Mouse (Mus musculus): Measurements from ENCODE around the gene Acox1.

DNA sequence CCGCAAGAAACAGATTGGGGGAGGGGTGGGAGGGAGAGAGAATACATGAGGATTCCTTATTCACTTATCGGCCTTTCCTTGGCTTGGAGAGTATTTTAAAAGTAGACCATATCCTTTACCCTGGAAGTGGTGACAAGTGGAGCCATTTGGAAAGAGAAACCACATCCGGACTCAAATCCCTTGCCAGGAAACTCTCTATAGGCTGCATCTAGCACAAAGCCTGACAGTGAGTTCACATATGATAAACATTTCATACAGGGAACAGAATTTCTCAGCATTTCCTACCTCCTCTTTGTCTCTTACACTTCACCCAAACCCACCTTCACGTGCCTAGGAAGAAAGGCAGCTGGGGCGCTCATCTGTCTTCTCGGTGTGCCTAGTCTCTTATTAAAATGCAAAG, 31.6 kb downstream of the Acox1 start:
- TF ChIP-seq CTCF (conservative IDR thresholded peaks at IDR 0.05 in 1 of 2, IDR thresholded peaks at IDR 0.05 in 1 of 2; ENCODE audit: low read depth in 2 of 2, low read length in 2 of 2): no peak
- TF ChIP-seq POLR2AphosphoS2 (IDR thresholded peaks at IDR 0.05; ENCODE audit: low read depth, low read length): no peak
- no peak for TF ChIP-seq GABPA (IDR thresholded peaks at IDR 0.05; ENCODE audit: insufficient replicate concordance, low read depth, low read length)
- TF ChIP-seq EP300 (IDR thresholded peaks at IDR 0.05; ENCODE audit: low read length): no peak
- TF ChIP-seq CHD2 (IDR thresholded peaks at IDR 0.05; ENCODE audit: low read length): no peak
- no peak for TF ChIP-seq PAX5 (IDR thresholded peaks at IDR 0.05; ENCODE audit: low read length)
- no peak for TF ChIP-seq MAFK (IDR thresholded peaks at IDR 0.05; ENCODE audit: insufficient replicate concordance, low read length)
- TF ChIP-seq USF2 (conservative IDR thresholded peaks at IDR 0.05; ENCODE audit: low read depth, low read length): no peak
- no peak for TF ChIP-seq ETS1 (conservative IDR thresholded peaks at IDR 0.05; ENCODE audit: low read depth, low read length)
